ENCODE assay signal across 15 mouse cellular contexts in genomic region chr13:109577901-109578300, GRCm38 (mm10).
DNase-seq lines count a peak whose midpoint lies in the region; ATAC-seq and TF ChIP-seq lines count a peak whose summit lies in the region.
"Had no signal": no experiment of that assay in that cellular context is flagged by ENCODE, and none has a peak within 500 bp of the region (broad histone marks: within the 10 kb centered on the region; RNA-seq: fewer than 3 reads in every experiment).

No protein-coding gene starts in this region.

- no peak for TF ChIP-seq CTCF in intestine, postnatal 0 days (IDR thresholded peaks at IDR 0.05; ENCODE audit: low read depth)

- H3K4me2 ChIP-seq in intestine, embryonic 15.5 days (replicated peaks) = no peak overlapping the region
- H3K4me2 ChIP-seq in intestine, postnatal 0 days (replicated peaks; ENCODE audit: low read depth) = no peak overlapping the region
- H3K4me2 ChIP-seq: forebrain, embryonic 15.5 days; heart, embryonic 13.5 days; midbrain, embryonic 12.5 days had no signal

- peak; percentile 41 for DNase-seq in urinary bladder, postnatal 14 days (ENCODE audit: low spot score)
- DNase-seq in urinary bladder, postnatal 10 days (ENCODE audit: low spot score) = no peak
- DNase-seq in kidney, postnatal 10 days = peak; percentile 21
- peak; percentile 7 for DNase-seq in yolk sac, embryonic 10.5 days (ENCODE audit: low spot score)
- DNase-seq in embryo, embryonic 11 days = no peak
- DNase-seq: cerebellum, adult 11 months; lung, postnatal 14 days; spleen, adult 18-20 months had no signal

- H3K27ac ChIP-seq in intestine, embryonic 15.5 days = 0 out of 2 replicates have a peak overlapping the region, but pooled peaks have one; percentile 23
- no peak overlapping the region for H3K27ac ChIP-seq in intestine, postnatal 0 days (ENCODE audit: low read depth, low read length)
- H3K27ac ChIP-seq: heart, embryonic 13.5 days; layer of hippocampus, adult 2 months; midbrain, embryonic 12.5 days had no signal

- no peaks in the 10 kb centered on the region for H3K9me3 ChIP-seq in intestine, embryonic 15.5 days
- H3K9me3 ChIP-seq in intestine, postnatal 0 days (ENCODE audit: control insufficient read depth) = no peaks in the 10 kb centered on the region
- H3K9me3 ChIP-seq: forebrain, embryonic 15.5 days; heart, embryonic 13.5 days; midbrain, embryonic 12.5 days had no signal

- H3K27me3 ChIP-seq in intestine, embryonic 15.5 days (replicated peaks) = no peaks in the 10 kb centered on the region
- H3K27me3 ChIP-seq in intestine, postnatal 0 days (replicated peaks; ENCODE audit: control insufficient read depth, insufficient read depth, low read length) = no peaks in the 10 kb centered on the region
- H3K27me3 ChIP-seq: forebrain, embryonic 15.5 days; heart, embryonic 13.5 days; midbrain, embryonic 12.5 days had no signal

- ATAC-seq in intestine, embryonic 15.5 days = no peak
- ATAC-seq in intestine, postnatal 0 days = no peak
- ATAC-seq in megakaryocyte, adult 5-6 weeks (ENCODE audit: poor library complexity, severe bottlenecking) = no peak
- ATAC-seq: forebrain, embryonic 15.5 days had no signal

- H3K36me3 ChIP-seq in intestine, embryonic 15.5 days = no peaks in the 10 kb centered on the region
- H3K36me3 ChIP-seq in intestine, postnatal 0 days (ENCODE audit: control insufficient read depth, insufficient read depth) = no peaks in the 10 kb centered on the region
- H3K36me3 ChIP-seq: forebrain, embryonic 15.5 days; heart, embryonic 13.5 days; midbrain, embryonic 12.5 days had no signal

- no peak overlapping the region for H3K4me3 ChIP-seq in intestine, embryonic 15.5 days (replicated peaks)
- no peak overlapping the region for H3K4me3 ChIP-seq in intestine, postnatal 0 days (ENCODE audit: low read depth, low read length)
- H3K4me3 ChIP-seq: forebrain, embryonic 15.5 days; heart, embryonic 13.5 days; layer of hippocampus, adult 2 months; midbrain, embryonic 12.5 days had no signal

- WGBS in intestine, embryonic 15.5 days = 36% methylated on average over 4 of the region's 4 CpGs
- 64% methylated on average over 4 of the region's 4 CpGs for WGBS in intestine, postnatal 0 days

- no peak overlapping the region for H3K9ac ChIP-seq in intestine, embryonic 15.5 days
- no peak overlapping the region for H3K9ac ChIP-seq in intestine, postnatal 0 days (ENCODE audit: low read depth, low read length)
- H3K9ac ChIP-seq: forebrain, embryonic 15.5 days; heart, embryonic 13.5 days; midbrain, embryonic 12.5 days had no signal

- H3K4me1 ChIP-seq in intestine, embryonic 15.5 days (replicated peaks) = no peaks in the 10 kb centered on the region
- no peaks in the 10 kb centered on the region for H3K4me1 ChIP-seq in intestine, postnatal 0 days (replicated peaks; ENCODE audit: control insufficient read depth, insufficient read depth, low read length)
- H3K4me1 ChIP-seq: midbrain, embryonic 12.5 days had no signal

Comparison
In these comparisons a context has a peak if more than half of its experiments do, and no peak if none do; other contexts are left out.
1. DNase-seq: peak in urinary bladder, postnatal 14 days (single experiment), kidney, postnatal 10 days (single experiment) and yolk sac, embryonic 10.5 days (single experiment); none in urinary bladder, postnatal 10 days (single experiment) and embryo, embryonic 11 days (single experiment).